Mouse (Mus musculus) kidney, adult 2 months (tissue): ENCODE measurements around the gene Ints13.

Experiments
- CTCF ChIP-seq: fragments of 200-500 bp; conservative IDR thresholded peaks from 2 replicates; pipeline ENCODE4 v1.5.1; 2011; ENCODE audit warnings: low read depth, mild to moderate bottlenecking, control low read depth, low read length, moderate library complexity, mixed read lengths; ENCODE audit not compliant: insufficient read depth, insufficient read length
- POLR2A ChIP-seq: fragments of 200-500 bp; IDR thresholded peaks from one replicate; pipeline ENCODE4 v1.6.1; 2011; ENCODE audit warnings: low read depth, low read length, control low read depth

DNA sequence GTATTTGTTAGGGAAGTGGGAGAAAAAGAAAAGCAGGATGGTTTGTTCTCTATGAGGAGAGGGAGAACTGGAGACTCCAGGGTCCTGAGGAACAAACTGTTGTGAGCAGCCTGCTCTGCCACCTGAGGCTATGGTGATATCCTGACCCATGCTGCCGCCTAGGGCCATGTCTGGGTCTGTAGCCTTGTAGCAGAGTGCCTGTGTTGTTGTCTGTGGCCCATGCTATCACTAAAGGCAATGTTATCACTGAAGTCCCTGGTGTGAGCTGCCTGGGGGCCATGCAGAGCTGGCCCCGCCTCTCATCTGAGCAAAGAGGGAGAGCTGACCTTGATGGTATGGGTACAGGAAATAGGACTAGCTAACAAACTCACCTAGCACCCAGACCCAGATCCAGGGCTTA is 67.7 kb downstream of the Ints13 start:
- TF ChIP-seq POLR2A (no peak), CTCF (no peak)
